Mouse (Mus musculus): ENCODE results near the gene Ppp1r1a.

Ppp1r1a gene

GRCm38 (mm10) chr15:103514119-103514518, 23.7 kb downstream of the Ppp1r1a start:
- DNase-seq (ENCODE audit: low read depth, low spot score), result peak; percentile 50

- DNase-seq (ENCODE audit: low read depth, low spot score), result no peak
These were observed 24.2 kb downstream of the Ppp1r1a start for GRCm38 (mm10) chr15:103513621-103514031.

GRCm38 (mm10) chr15:103511652-103512051, 26.2 kb downstream of the Ppp1r1a start:
- DNase-seq (ENCODE audit: low read depth, low spot score), result no peak

GRCm38 (mm10) chr15:103509317-103509716, 28.5 kb downstream of the Ppp1r1a start:
- no peak for DNase-seq (ENCODE audit: low read depth, low spot score)

- no peak for DNase-seq (ENCODE audit: low read depth, low spot score)
These were observed 34.1 kb downstream of the Ppp1r1a start for GRCm38 (mm10) chr15:103503660-103504059.

GRCm38 (mm10) chr15:103503251-103503600, 34.6 kb downstream of the Ppp1r1a start:
- no peak for DNase-seq (ENCODE audit: low read depth, low spot score)

GRCm38 (mm10) chr15:103502435-103503250, 35.2 kb downstream of the Ppp1r1a start, which contains the start of gene Pde1b:
Gene Pde1b (plus strand): TSS chr15:103503034.
- DNase-seq (ENCODE audit: low read depth, low spot score), result no peak

- no peak for DNase-seq (ENCODE audit: low read depth, low spot score)
These were observed 36.6 kb downstream of the Ppp1r1a start for GRCm38 (mm10) chr15:103501186-103501585.

GRCm38 (mm10) chr15:103500723-103501122, 37.1 kb downstream of the Ppp1r1a start:
- DNase-seq (ENCODE audit: low read depth, low spot score), result no peak

- no peak for DNase-seq (ENCODE audit: low read depth, low spot score)
These were observed 39.6 kb downstream of the Ppp1r1a start for GRCm38 (mm10) chr15:103498157-103498556.

- no peak for DNase-seq (ENCODE audit: low read depth, low spot score)
These were observed 41.3 kb downstream of the Ppp1r1a start for GRCm38 (mm10) chr15:103496204-103497140.

GRCm38 (mm10) chr15:103488336-103488735, 49.5 kb downstream of the Ppp1r1a start:
- no peak for DNase-seq (ENCODE audit: low read depth, low spot score)

- DNase-seq (ENCODE audit: low read depth, low spot score), result no peak
These were observed 51.1 kb downstream of the Ppp1r1a start for GRCm38 (mm10) chr15:103486658-103487057.

- no peak for DNase-seq (ENCODE audit: low read depth, low spot score)
These were observed 52.7 kb downstream of the Ppp1r1a start for GRCm38 (mm10) chr15:103485106-103485505.

- no peak for DNase-seq (ENCODE audit: low read depth, low spot score)
These were observed 53.3 kb downstream of the Ppp1r1a start for GRCm38 (mm10) chr15:103484490-103484889.

- no peak for DNase-seq (ENCODE audit: low read depth, low spot score)
These were observed 55.3 kb downstream of the Ppp1r1a start for GRCm38 (mm10) chr15:103482488-103482887.

All from retina, adult 2 months (tissue).